Mouse (Mus musculus) kidney, adult 2 months (tissue): ENCODE data around the gene Utp3.

Source experiments
- CTCF ChIP-seq: fragments of 200-500 bp; conservative IDR thresholded peaks from 2 replicates; pipeline ENCODE4 v1.5.1; 2011; ENCODE audit warnings: low read depth, mild to moderate bottlenecking, control low read depth, low read length, moderate library complexity, mixed read lengths; ENCODE audit not compliant: insufficient read depth, insufficient read length
- POLR2A ChIP-seq: fragments of 200-500 bp; IDR thresholded peaks from one replicate; pipeline ENCODE4 v1.6.1; 2011; ENCODE audit warnings: low read depth, low read length, control low read depth

GRCm38 (mm10) chr5:88574829-88575228 lies 20.6 kb downstream of the Utp3 start:
- TF ChIP-seq CTCF (no peak), POLR2A (no peak)
